Mouse (Mus musculus) forebrain, embryonic 15.5 days (tissue): Measurements from ENCODE around the gene Ifit1. TPM values are rescaled to one million over a fixed set of nuclear protein-coding genes. Genes with fewer than 3 reads are reported as not detected.

ENCODE experiments used
- ATAC-seq: fragments of 200-750 bp; cut with Nextera tagmentation; replicated peaks from 2 replicates; pipeline ENCODE4 v1.8.0; 2017; ENCODE audit warnings: mild to moderate bottlenecking, moderate TSS enrichment, moderate library complexity
- H3K27ac ChIP-seq: fragments of 300-500 bp; sonication (generic); replicated peaks from 2 replicates; pipeline ENCODE4 v1.5.1; 2015; ENCODE audit warnings: mild to moderate bottlenecking, inconsistent platforms
- H3K27me3 ChIP-seq: fragments of 300-500 bp; sonication (generic); 2 replicates; pipeline ENCODE4 v1.6.1; 2015; ENCODE audit warnings: inconsistent platforms
- H3K36me3 ChIP-seq: fragments of 300-500 bp; sonication (generic); 2 replicates; pipeline ENCODE4 v1.6.1; 2015; ENCODE audit warnings: mild to moderate bottlenecking, inconsistent platforms
- H3K4me1 ChIP-seq: fragments of 300-500 bp; sonication (generic); 2 replicates; pipeline ENCODE4 v1.6.1; 2015; ENCODE audit warnings: inconsistent platforms
- H3K4me2 ChIP-seq: fragments of 300-500 bp; sonication (generic); replicated peaks from 2 replicates; pipeline ENCODE4 v1.6.1; 2015; ENCODE audit warnings: mild to moderate bottlenecking, inconsistent platforms
- H3K4me3 ChIP-seq: fragments of 300-500 bp; sonication (generic); 2 replicates; pipeline ENCODE4 v1.5.1; 2015; ENCODE audit warnings: mild to moderate bottlenecking, inconsistent platforms
- H3K9ac ChIP-seq: fragments of 300-500 bp; sonication (generic); replicated peaks from 2 replicates; pipeline ENCODE4 v1.6.1; 2015; ENCODE audit warnings: mild to moderate bottlenecking, inconsistent platforms
- H3K9me3 ChIP-seq: fragments of 300-500 bp; sonication (generic); 2 replicates; pipeline ENCODE4 v1.6.1; 2016; ENCODE audit warnings: inconsistent platforms
- WGBS: fragments of 180-500 bp; shearing (Covaris S2); methylation state at CpG from one replicate; pipeline ENCODE4 v1.1.7; 2015; ENCODE audit warnings: mixed read lengths; 5-methylcytosine and 5-hydroxymethylcytosine counted together
- polyA plus RNA-seq: library from polyadenylated mRNA; unstranded; fragments of >200 nt; fragmentation: Nextera tagmentation; extraction: Ambion mirVana; gene quantifications from 2 replicates; pipeline ENCODE4 v1.2.1, GENCODE M21; 2015

Gene Ifit1
- polyA plus RNA-seq, 1 experiment from 2014 or later: 0.13 TPM

DNA sequence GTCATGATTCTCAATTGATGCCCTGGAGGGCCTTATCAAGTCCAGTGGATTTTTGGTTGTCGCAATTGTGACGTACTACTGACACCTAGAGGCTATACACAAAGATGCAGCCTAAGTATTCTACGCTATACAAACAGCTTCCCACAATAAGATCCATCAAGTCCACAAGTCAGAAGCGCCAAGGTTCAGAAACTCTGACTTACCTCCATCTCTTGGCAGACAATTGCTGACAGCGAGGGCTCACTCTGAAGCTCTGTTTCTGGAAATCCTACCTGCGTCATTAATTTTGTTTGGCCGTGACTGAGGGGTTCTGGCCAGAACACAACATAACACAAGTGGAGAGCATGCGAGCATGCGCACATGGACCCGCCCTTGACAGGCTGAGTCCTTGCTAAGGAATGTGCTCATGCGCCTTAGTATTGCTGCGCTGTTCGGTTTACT lies 21.4 kb downstream of the Ifit1 start:
- no peaks in the 10 kb centered on the region for H3K4me1 ChIP-seq
- H3K9me3 ChIP-seq: no peaks in the 10 kb centered on the region
- WGBS: 16% methylated on average over 13 of the region's 13 CpGs
- no peaks in the 10 kb centered on the region for H3K27me3 ChIP-seq
- peak overlapping the region; percentile 46 for H3K4me2 ChIP-seq
- peak overlapping the region; percentile 39 for H3K4me3 ChIP-seq
- no peaks in the 10 kb centered on the region for H3K36me3 ChIP-seq
- H3K27ac ChIP-seq: no peak overlapping the region
- ATAC-seq: peak; percentile 97
- no peak overlapping the region; the same call in 1 of the 2 replicates for H3K9ac ChIP-seq

DNA sequence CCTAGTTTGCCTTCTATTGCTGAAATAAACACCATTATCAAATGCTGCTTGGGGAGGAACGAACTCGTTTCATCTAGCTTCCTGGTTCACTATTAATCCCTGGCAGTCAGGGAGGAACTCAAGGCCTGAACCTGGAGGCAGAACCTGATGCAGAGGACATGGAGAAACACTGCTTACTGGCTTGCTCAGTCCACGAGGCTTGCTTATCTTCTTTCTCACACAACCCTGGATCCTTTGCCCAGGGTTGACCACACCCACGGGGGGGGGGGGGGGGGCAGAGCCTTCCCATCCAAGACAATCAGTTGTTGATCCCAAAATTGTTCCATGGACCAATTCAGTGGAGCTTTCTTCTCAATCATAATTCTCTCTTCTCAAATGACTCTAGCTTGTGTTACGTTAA lies 22.1 kb downstream of the Ifit1 start:
- Histone ChIP-seq H3K9me3 (no peaks in the 10 kb centered on the region), H3K36me3 (no peaks in the 10 kb centered on the region), H3K4me1 (no peaks in the 10 kb centered on the region), H3K4me3 (no peak overlapping the region), H3K27me3 (no peaks in the 10 kb centered on the region), H3K9ac (no peak overlapping the region), H3K27ac (no peak overlapping the region), H3K4me2 (peak overlapping the region; percentile 46; the same call in 1 of the 2 replicates)
- WGBS: 51% methylated on average over 5 of the region's 5 CpGs
- ATAC-seq: peak; percentile 8; the same call in 1 of the 2 replicates

DNA sequence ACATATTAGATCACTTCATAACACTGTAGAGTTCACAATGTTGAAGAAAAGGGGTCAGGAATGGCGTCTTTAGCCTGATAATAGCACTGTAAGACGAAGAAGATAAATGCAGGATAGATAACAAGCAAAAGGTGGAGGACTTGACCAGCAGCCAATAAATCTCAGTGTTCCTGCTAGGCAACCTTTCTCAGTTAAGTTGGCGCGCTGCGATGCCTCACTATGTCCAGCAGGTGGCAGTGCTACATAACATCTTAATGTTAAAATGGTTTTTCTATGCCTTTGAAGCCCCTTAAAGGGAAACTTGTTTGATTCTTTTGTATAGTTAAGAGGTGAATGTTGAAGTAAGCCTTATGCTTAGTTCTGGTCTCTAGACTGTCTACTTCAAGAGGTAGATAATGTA lies 25.5 kb downstream of the Ifit1 start:
- WGBS: 0% methylated on average over 5 of the region's 5 CpGs
- Histone ChIP-seq H3K4me1 (no peaks in the 10 kb centered on the region), H3K9ac (no peak overlapping the region), H3K27ac (no peak overlapping the region), H3K4me3 (no peak overlapping the region), H3K27me3 (no peaks in the 10 kb centered on the region), H3K36me3 (no peaks in the 10 kb centered on the region), H3K4me2 (no peak overlapping the region), H3K9me3 (no peaks in the 10 kb centered on the region)
- no peak for ATAC-seq

DNA sequence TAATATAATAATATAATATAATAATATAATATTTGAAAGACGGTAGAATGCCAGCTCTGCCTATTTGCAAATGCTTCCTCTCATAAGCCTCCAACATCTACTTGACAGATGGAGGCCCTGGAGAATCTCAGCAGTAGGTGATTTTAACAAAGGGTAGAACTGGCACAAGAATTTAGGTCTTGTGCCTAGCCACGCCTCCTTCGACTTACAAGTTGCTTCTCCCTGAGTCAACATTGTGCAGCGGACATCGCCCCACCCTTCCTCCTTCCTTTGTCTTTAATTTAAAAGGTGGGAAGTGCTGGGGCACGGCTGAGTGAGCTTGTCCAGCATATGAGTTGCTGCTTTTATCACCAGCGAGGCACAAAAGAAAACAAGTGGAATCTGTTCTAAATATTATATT lies 32.8 kb downstream of the Ifit1 start:
- Histone ChIP-seq H3K4me3 (no peak overlapping the region), H3K9me3 (no peaks in the 10 kb centered on the region), H3K27me3 (no peaks in the 10 kb centered on the region), H3K4me1 (no peaks in the 10 kb centered on the region), H3K36me3 (no peaks in the 10 kb centered on the region), H3K4me2 (no peak overlapping the region), H3K27ac (no peak overlapping the region), H3K9ac (no peak overlapping the region)
- WGBS: 58% methylated on average over 7 of the region's 7 CpGs
- ATAC-seq: no peak

DNA sequence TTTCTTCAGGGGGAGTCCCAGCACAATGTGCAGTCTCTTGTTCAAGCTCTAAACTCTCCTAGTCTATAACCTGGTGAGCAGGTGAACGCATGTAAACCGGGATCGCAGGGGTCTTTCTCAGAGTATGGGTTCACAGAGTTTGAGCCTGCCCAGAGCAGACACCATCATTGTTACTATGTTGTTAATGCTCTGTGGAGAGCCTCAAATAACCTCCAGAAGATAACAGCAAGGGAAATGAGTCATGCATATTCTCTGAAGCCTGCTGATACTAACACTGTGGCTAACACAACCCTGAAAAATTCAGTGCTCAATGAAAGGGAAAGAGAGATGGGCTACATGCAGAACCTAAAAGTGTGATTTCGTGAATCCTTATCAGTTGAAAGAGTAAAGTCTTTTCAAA lies 37.8 kb downstream of the Ifit1 start:
- ATAC-seq: no peak
- H3K4me2 ChIP-seq: no peak overlapping the region
- no peaks in the 10 kb centered on the region for H3K9me3 ChIP-seq
- H3K4me1 ChIP-seq: no peaks in the 10 kb centered on the region
- WGBS: 88% methylated on average over 4 of the region's 4 CpGs
- no peaks in the 10 kb centered on the region for H3K36me3 ChIP-seq
- no peaks in the 10 kb centered on the region for H3K27me3 ChIP-seq
- H3K9ac ChIP-seq: no peak overlapping the region
- no peak overlapping the region for H3K4me3 ChIP-seq
- H3K27ac ChIP-seq: no peak overlapping the region

DNA sequence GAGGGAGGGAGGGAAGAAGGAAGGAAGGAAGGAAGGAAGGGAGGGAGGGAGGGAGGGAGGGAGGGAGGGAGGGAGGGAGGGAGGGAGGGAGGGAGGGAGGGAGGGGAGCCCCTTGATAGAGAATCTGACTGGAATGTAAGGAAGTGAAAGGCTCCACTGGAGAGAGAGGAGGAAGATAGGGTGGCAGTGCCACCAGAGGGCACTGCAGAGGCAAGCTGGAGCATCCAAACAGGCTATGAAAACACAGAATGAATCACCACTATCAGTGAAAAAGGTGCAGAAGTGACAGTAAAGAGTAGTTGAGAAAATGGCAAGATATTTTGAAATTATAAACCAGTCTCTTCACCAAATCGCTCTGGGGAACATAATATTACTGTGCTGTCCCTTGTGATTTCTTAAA lies 44.2 kb downstream of the Ifit1 start:
- H3K4me1 ChIP-seq: no peaks in the 10 kb centered on the region
- no peaks in the 10 kb centered on the region for H3K27me3 ChIP-seq
- ATAC-seq: peak; percentile 64; the same call in 1 of the 2 replicates
- H3K4me2 ChIP-seq: no peak overlapping the region
- 61% methylated on average over 1 of the region's 1 CpGs for WGBS
- no peak overlapping the region for H3K9ac ChIP-seq
- no peaks in the 10 kb centered on the region for H3K9me3 ChIP-seq
- no peak overlapping the region for H3K27ac ChIP-seq
- no peaks in the 10 kb centered on the region for H3K36me3 ChIP-seq
- no peak overlapping the region for H3K4me3 ChIP-seq

DNA sequence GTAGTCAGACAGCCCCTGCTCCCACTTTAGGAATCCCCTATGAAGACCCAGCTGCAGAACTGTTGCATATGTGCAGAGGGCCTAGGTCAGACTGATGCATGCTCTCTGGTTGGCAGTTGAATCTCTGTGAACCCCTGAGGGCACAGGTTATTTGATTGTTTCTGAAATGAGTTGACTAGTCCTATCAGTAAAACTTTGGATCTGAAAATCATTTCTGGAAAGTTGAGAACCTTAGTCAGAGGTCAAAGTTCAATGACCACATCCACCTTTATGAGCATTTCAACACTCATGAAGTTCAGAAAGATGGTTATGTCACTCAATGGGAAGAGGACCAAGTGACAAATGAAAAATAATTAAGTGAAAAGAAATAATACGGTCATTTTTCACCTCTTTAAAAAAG lies 44.9 kb downstream of the Ifit1 start:
- H3K36me3 ChIP-seq: no peaks in the 10 kb centered on the region
- no peak for ATAC-seq
- no peaks in the 10 kb centered on the region for H3K27me3 ChIP-seq
- H3K4me2 ChIP-seq: no peak overlapping the region
- no peaks in the 10 kb centered on the region for H3K9me3 ChIP-seq
- no peak overlapping the region for H3K9ac ChIP-seq
- H3K4me3 ChIP-seq: no peak overlapping the region
- no peaks in the 10 kb centered on the region for H3K4me1 ChIP-seq
- no peak overlapping the region for H3K27ac ChIP-seq
- WGBS: 98% methylated on average over 1 of the region's 1 CpGs

DNA sequence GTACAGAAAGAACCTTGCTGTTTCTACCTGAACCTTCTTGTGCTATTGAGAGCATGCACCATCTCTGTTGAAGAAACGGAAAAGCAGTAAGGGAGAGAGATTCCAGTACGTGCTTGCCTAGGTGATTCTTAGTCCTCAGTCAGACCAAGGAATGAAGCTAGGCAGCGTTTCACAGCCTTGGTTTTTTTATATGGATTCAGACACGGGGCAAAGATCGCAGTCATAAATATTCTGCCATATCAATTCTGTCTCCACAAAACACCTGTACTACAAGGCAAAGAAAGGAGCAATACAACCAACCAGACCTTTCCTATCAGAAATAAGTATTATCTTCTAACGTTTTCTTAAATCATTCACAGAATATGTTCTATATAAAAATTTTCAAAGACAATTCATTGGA lies 50.7 kb downstream of the Ifit1 start:
- no peak for ATAC-seq
- Histone ChIP-seq H3K4me1 (no peaks in the 10 kb centered on the region), H3K9me3 (no peaks in the 10 kb centered on the region), H3K4me3 (no peak overlapping the region), H3K9ac (no peak overlapping the region), H3K36me3 (no peaks in the 10 kb centered on the region), H3K4me2 (no peak overlapping the region), H3K27ac (no peak overlapping the region), H3K27me3 (no peaks in the 10 kb centered on the region)
- 91% methylated on average over 6 of the region's 6 CpGs for WGBS

DNA sequence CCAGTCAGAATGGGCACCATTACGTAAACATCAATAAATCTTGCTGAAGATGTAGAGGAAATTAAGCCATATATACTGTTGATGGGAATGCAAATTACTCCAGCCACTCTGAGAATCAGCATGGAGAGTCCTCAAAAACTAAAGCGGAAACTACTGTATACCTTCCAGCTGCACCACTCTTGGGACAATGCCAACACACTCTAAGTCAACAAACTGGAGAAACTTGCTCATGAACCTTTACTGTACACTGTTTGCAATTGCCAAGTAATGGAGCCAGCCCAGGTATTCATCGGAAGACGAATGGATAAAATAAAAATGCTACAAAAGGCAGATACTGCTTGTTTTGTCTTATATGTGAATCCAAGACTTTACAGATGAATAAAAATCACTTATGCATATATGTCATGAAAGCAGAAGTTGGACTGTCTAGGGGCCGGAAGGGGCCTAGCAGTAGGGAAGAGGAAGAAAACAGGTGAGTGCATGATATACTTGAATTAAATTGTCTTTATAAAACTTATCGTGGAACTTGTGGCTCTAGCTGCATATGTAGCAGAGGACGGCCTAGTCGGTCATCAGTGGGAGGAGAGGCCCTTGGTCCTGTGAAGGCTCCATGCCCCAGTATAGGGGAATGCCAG lies 55.8 kb downstream of the Ifit1 start:
- no peak for ATAC-seq
- no peaks in the 10 kb centered on the region for H3K4me1 ChIP-seq
- no peaks in the 10 kb centered on the region for H3K9me3 ChIP-seq
- no peaks in the 10 kb centered on the region for H3K36me3 ChIP-seq
- H3K27me3 ChIP-seq: no peaks in the 10 kb centered on the region
- 95% methylated on average over 8 of the region's 8 CpGs for WGBS
- H3K9ac ChIP-seq: no peak overlapping the region
- no peak overlapping the region for H3K4me2 ChIP-seq
- H3K27ac ChIP-seq: no peak overlapping the region
- no peak overlapping the region for H3K4me3 ChIP-seq

DNA sequence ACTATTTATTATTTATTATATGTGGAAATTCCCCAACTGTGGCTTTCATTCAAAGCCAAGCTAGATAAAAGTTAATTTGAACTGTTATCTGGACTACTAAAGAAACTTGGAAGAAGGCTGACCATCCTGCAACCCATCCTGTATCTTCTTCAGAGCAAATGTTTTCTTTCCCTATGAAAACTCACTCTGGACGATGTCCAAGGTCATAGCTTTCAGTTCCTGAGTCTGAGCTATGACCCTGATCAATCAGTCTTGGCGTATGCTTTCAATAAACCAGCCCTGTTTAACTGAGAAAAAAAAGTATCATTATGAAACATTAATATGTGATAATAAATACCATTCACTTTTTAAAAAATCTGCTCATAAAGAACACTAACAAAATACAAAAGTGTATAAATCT lies 56.8 kb downstream of the Ifit1 start:
- Histone ChIP-seq H3K4me2 (no peak overlapping the region), H3K4me1 (no peaks in the 10 kb centered on the region), H3K27ac (no peak overlapping the region), H3K36me3 (no peaks in the 10 kb centered on the region), H3K4me3 (no peak overlapping the region), H3K9ac (no peak overlapping the region), H3K9me3 (no peaks in the 10 kb centered on the region), H3K27me3 (no peaks in the 10 kb centered on the region)
- 84% methylated on average over 2 of the region's 2 CpGs for WGBS
- ATAC-seq: no peak

DNA sequence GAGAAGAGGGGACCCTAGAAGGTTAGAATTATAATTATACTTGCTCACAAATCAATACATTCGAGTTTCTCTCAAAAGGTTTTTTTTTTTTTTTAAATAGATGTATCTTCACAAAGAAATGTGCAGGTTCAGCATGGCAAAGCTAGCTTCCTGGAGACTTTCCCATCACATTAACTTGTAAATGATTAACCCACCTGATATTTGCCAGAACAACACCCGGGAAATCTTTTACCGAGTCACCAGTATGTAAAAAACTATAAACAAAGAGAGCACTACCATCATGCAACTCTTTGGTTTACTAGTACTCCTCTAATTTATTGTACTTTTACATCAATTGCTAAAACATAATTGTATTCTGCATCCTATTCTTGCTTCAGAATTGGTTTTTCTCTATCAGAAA lies 57.8 kb downstream of the Ifit1 start:
- Histone ChIP-seq H3K27me3 (no peaks in the 10 kb centered on the region), H3K4me1 (no peaks in the 10 kb centered on the region), H3K9ac (no peak overlapping the region), H3K9me3 (no peaks in the 10 kb centered on the region), H3K36me3 (no peaks in the 10 kb centered on the region), H3K4me2 (no peak overlapping the region), H3K4me3 (no peak overlapping the region), H3K27ac (no peak overlapping the region)
- ATAC-seq: no peak
- 87% methylated on average over 3 of the region's 3 CpGs for WGBS

DNA sequence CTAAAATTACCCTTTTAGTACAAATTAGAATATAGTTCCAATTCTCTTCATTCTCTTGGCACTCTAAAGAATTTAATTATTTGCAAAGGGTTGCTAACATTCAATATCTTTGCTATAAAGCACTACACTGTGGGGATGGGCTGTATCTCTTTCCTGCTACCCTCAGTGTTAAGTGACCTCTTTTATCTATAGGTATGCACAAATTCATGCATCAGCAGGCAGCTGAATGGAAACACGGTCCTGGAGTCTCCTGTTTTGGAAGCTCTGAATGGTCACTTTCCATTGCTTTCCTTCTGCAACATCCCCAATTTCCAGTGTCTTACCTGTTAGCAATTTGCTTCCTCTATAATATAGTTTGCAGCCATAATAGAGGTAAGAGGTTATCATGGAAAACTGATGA lies 58.2 kb downstream of the Ifit1 start:
- Histone ChIP-seq H3K36me3 (no peaks in the 10 kb centered on the region), H3K4me3 (no peak overlapping the region), H3K27ac (no peak overlapping the region), H3K4me2 (no peak overlapping the region), H3K27me3 (no peaks in the 10 kb centered on the region), H3K4me1 (no peaks in the 10 kb centered on the region), H3K9me3 (no peaks in the 10 kb centered on the region), H3K9ac (no peak overlapping the region)
- WGBS: 82% methylated on average over 1 of the region's 1 CpGs
- ATAC-seq: no peak

DNA sequence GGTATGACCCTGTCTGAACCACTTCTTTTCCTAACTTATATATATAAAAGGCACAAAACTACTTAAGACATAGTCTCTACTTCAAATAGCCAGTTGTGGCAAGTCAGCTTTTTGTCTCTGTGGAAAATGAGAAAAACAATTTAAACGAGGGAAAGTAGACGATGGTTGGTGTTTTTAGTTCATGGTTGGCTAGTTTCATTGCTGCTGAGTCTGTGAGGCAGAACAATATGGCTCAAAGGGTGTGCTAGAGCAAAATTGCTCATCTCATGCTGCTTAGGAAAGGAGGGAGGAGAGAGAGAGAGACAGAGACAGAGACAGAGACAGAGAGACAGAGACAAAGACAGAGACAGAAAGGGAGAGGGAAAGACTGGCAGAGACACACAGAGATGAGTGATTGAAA lies 58.6 kb downstream of the Ifit1 start:
- H3K4me3 ChIP-seq: no peak overlapping the region
- no peaks in the 10 kb centered on the region for H3K4me1 ChIP-seq
- H3K27me3 ChIP-seq: no peaks in the 10 kb centered on the region
- no peak overlapping the region for H3K9ac ChIP-seq
- H3K9me3 ChIP-seq: no peaks in the 10 kb centered on the region
- no peak overlapping the region for H3K27ac ChIP-seq
- no peak for ATAC-seq
- H3K36me3 ChIP-seq: no peaks in the 10 kb centered on the region
- H3K4me2 ChIP-seq: no peak overlapping the region
- WGBS: 47% methylated on average over 2 of the region's 2 CpGs
